Mouse (Mus musculus) spleen, adult 2 months (tissue): ENCODE measurements around the gene Pak4.

ENCODE experiments used
- CTCF ChIP-seq: fragments of 200-500 bp; IDR thresholded peaks from 2 replicates; pipeline ENCODE4 v1.5.1; 2011; ENCODE audit warnings: mild to moderate bottlenecking, inconsistent platforms; ENCODE audit not compliant: insufficient read depth, insufficient read length, insufficient replicate concordance; ENCODE audit errors: extremely low read depth
- POLR2A ChIP-seq: fragments of 200-500 bp; IDR thresholded peaks from 2 replicates; pipeline ENCODE4 v1.6.1; 2011; ENCODE audit warnings: low read depth, low read length, inconsistent platforms

GRCm38 (mm10) chr7:28597642-28598446 is at the start of gene Pak4, which contains the start of gene Samd4b:
- peak; percentile 31; the same call in 1 of the 2 replicates for TF ChIP-seq POLR2A
- TF ChIP-seq CTCF: no peak
